Mouse (Mus musculus): ENCODE data around the gene Rph3al. TPM values are rescaled to one million over a fixed set of nuclear protein-coding genes. Genes with fewer than 3 reads are reported as not detected.

The Rph3al gene
- total RNA-seq, 1 experiment: 0.71 TPM

DNA sequence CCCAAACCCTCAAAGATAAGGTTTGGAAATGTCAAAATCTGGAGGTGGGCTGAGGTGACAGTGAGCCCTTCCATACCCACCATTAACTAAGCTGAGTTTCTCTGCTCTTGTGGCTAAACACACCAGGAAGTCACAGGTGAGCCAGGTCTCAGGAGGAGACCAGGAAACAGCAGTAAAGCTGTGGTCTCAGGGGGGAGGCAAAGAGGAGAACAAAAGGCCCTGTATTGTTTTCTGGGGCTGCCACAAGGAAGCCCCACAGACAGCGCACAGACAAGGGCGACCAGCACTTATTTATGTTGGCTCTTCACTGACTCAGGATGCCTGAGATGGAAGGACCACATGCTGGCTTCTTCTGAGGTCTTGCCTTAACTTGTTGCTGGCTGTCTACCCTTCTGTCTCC, 42.2 kb upstream of the Rph3al start:
- Histone ChIP-seq H3K9ac (ENCODE audit: insufficient read depth, low read depth, low read length, poor library complexity, severe bottlenecking) (no peak overlapping the region), H3K9me3 (ENCODE audit: control insufficient read depth, insufficient read depth, low read depth, low read length) (no peaks in the 10 kb centered on the region), H3K4me3 (ENCODE audit: insufficient read depth in 1 of 2, low read depth in 1 of 2, low read length in 2 of 2, poor library complexity in 1 of 2, severe bottlenecking in 1 of 2) (no peak overlapping the region), H3K27ac (ENCODE audit: insufficient read depth, low read depth, low read length, poor library complexity, severe bottlenecking) (no peak overlapping the region), H3K4me1 (ENCODE audit: control insufficient read depth in 2 of 2, insufficient read depth in 2 of 2, low read length in 2 of 2, poor library complexity in 1 of 2) (no peaks in the 10 kb centered on the region), H3K36me3 (ENCODE audit: control insufficient read depth, insufficient read depth, low read length, poor library complexity, severe bottlenecking) (no peaks in the 10 kb centered on the region)
- TF ChIP-seq MAFK (IDR thresholded peaks at IDR 0.05; ENCODE audit: insufficient read depth, low read depth, low read length) (no peak), ZNF384 (IDR thresholded peaks at IDR 0.05; ENCODE audit: low read depth, low read length) (no peak), CHD2 (IDR thresholded peaks at IDR 0.05; ENCODE audit: low read depth, low read length) (no peak), HCFC1 (IDR thresholded peaks at IDR 0.05; ENCODE audit: borderline replicate concordance, insufficient read depth, low read length) (no peak), ZC3H11A (IDR thresholded peaks at IDR 0.05; ENCODE audit: borderline replicate concordance, low read depth, low read length) (no peak)
- in situ Hi-C loops (cut with MboI; ENCODE audit: low sequenced_read_pairs in 2 of 2, unreplicated experiment in 2 of 2): no loop called here
- DNase-seq (ENCODE audit: low read depth, low spot score): no peak

DNA sequence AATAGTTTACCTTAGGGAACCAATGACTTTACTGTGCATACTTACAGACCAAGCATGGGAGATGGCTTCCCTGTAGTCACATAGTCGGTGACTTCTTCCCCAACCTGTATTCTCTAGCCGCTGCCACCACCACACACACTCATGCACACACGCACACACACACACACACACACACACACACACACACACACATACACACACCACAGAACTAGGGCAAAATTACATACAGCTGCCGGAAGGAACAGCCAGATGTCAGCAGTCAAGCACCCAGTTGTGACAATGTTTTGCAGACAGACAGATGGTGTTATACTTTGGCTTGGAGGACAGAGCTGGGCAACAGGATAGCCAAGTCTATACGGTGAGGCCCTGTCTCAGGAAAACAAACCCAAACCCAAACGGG, 39.8 kb upstream of the Rph3al start:
- H3K4me1 ChIP-seq (ENCODE audit: control insufficient read depth in 2 of 2, insufficient read depth in 2 of 2, low read length in 2 of 2, poor library complexity in 1 of 2): no peaks in the 10 kb centered on the region
- H3K4me3 ChIP-seq (ENCODE audit: insufficient read depth in 1 of 2, low read depth in 1 of 2, low read length in 2 of 2, poor library complexity in 1 of 2, severe bottlenecking in 1 of 2): no peak overlapping the region
- H3K27ac ChIP-seq (ENCODE audit: insufficient read depth, low read depth, low read length, poor library complexity, severe bottlenecking): no peak overlapping the region
- TF ChIP-seq MAFK (IDR thresholded peaks at IDR 0.05; ENCODE audit: insufficient read depth, low read depth, low read length): no peak
- DNase-seq (ENCODE audit: low read depth, low spot score): no peak
- H3K36me3 ChIP-seq (ENCODE audit: control insufficient read depth, insufficient read depth, low read length, poor library complexity, severe bottlenecking): no peaks in the 10 kb centered on the region
- no peak overlapping the region for H3K9ac ChIP-seq (ENCODE audit: insufficient read depth, low read depth, low read length, poor library complexity, severe bottlenecking)
- in situ Hi-C loops (cut with MboI; ENCODE audit: low sequenced_read_pairs in 2 of 2, unreplicated experiment in 2 of 2): no loop called here
- H3K9me3 ChIP-seq (ENCODE audit: control insufficient read depth, insufficient read depth, low read depth, low read length): no peaks in the 10 kb centered on the region

GRCm38 (mm10) chr11:75976748-75977147, 38.5 kb upstream of the Rph3al start:
- Histone ChIP-seq H3K9me3 (ENCODE audit: control insufficient read depth, insufficient read depth, low read depth, low read length) (no peaks in the 10 kb centered on the region), H3K4me3 (ENCODE audit: insufficient read depth in 1 of 2, low read depth in 1 of 2, low read length in 2 of 2, poor library complexity in 1 of 2, severe bottlenecking in 1 of 2) (no peak overlapping the region), H3K36me3 (ENCODE audit: control insufficient read depth, insufficient read depth, low read length, poor library complexity, severe bottlenecking) (no peaks in the 10 kb centered on the region), H3K27ac (ENCODE audit: insufficient read depth, low read depth, low read length, poor library complexity, severe bottlenecking) (no peak overlapping the region), H3K9ac (ENCODE audit: insufficient read depth, low read depth, low read length, poor library complexity, severe bottlenecking) (no peak overlapping the region), H3K4me1 (ENCODE audit: control insufficient read depth in 2 of 2, insufficient read depth in 2 of 2, low read length in 2 of 2, poor library complexity in 1 of 2) (no peaks in the 10 kb centered on the region)
- TF ChIP-seq MAFK (IDR thresholded peaks at IDR 0.05; ENCODE audit: insufficient read depth, low read depth, low read length): no peak
- no peak for TF ChIP-seq ZNF384 (IDR thresholded peaks at IDR 0.05; ENCODE audit: low read depth, low read length)
- TF ChIP-seq HCFC1 (IDR thresholded peaks at IDR 0.05; ENCODE audit: borderline replicate concordance, insufficient read depth, low read length): no peak
- TF ChIP-seq CHD2 (IDR thresholded peaks at IDR 0.05; ENCODE audit: low read depth, low read length): no peak
- TF ChIP-seq ZC3H11A (IDR thresholded peaks at IDR 0.05; ENCODE audit: borderline replicate concordance, low read depth, low read length): no peak
- in situ Hi-C loops (cut with MboI; ENCODE audit: low sequenced_read_pairs in 2 of 2, unreplicated experiment in 2 of 2): no loop called here
- no peak for DNase-seq (ENCODE audit: low read depth, low spot score)

- Histone ChIP-seq H3K9ac (ENCODE audit: insufficient read depth, low read depth, low read length, poor library complexity, severe bottlenecking) (no peak overlapping the region), H3K9me3 (ENCODE audit: control insufficient read depth, insufficient read depth, low read depth, low read length) (no peaks in the 10 kb centered on the region), H3K4me1 (ENCODE audit: control insufficient read depth in 2 of 2, insufficient read depth in 2 of 2, low read length in 2 of 2, poor library complexity in 1 of 2) (no peaks in the 10 kb centered on the region), H3K36me3 (ENCODE audit: control insufficient read depth, insufficient read depth, low read length, poor library complexity, severe bottlenecking) (no peaks in the 10 kb centered on the region), H3K27ac (ENCODE audit: insufficient read depth, low read depth, low read length, poor library complexity, severe bottlenecking) (no peak overlapping the region), H3K4me3 (ENCODE audit: insufficient read depth in 1 of 2, low read depth in 1 of 2, low read length in 2 of 2, poor library complexity in 1 of 2, severe bottlenecking in 1 of 2) (no peak overlapping the region)
- TF ChIP-seq HCFC1 (IDR thresholded peaks at IDR 0.05; ENCODE audit: borderline replicate concordance, insufficient read depth, low read length): no peak
- TF ChIP-seq ZNF384 (IDR thresholded peaks at IDR 0.05; ENCODE audit: low read depth, low read length): no peak
- TF ChIP-seq MAFK (IDR thresholded peaks at IDR 0.05; ENCODE audit: insufficient read depth, low read depth, low read length): no peak
- no peak for TF ChIP-seq CHD2 (IDR thresholded peaks at IDR 0.05; ENCODE audit: low read depth, low read length)
- no peak for TF ChIP-seq ZC3H11A (IDR thresholded peaks at IDR 0.05; ENCODE audit: borderline replicate concordance, low read depth, low read length)
- DNase-seq (ENCODE audit: low read depth, low spot score): no peak
- in situ Hi-C loops (cut with MboI; ENCODE audit: low sequenced_read_pairs in 2 of 2, unreplicated experiment in 2 of 2): no loop called here
These were observed 35.8 kb upstream of the Rph3al start for GRCm38 (mm10) chr11:75973988-75974387.

DNA sequence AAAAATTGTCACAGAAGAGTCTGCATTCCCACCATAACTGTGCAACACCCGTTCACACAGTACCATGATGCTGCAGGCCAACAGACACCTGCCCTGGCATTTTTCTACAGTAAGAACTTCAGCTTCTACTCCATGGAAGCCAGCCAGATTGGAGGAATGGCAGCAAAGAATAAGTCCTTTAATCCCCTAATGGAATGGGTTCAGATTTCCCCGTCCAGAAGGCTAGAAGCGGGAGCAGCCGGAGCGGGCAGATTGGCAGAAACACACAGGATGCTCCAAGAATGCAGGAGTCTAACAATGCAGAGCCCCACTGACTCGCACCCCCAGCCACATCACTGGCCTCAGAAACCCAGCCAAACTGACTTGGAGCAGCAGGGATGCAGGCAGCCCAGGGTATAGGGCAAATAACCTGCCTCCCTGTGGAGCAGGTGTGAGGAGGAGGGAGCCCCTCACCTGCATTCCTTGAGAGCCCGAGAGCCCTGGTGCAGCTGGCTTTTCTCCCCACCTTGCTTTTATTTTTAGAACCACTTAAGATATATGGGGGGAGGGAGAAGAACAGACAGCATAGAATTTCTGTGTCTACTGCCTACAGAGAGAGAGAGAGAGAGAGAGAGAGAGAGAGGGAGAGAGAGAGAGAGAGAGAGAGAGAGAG, 34.8 kb upstream of the Rph3al start:
- Histone ChIP-seq H3K27ac (ENCODE audit: insufficient read depth, low read depth, low read length, poor library complexity, severe bottlenecking) (no peak overlapping the region), H3K4me1 (ENCODE audit: control insufficient read depth in 2 of 2, insufficient read depth in 2 of 2, low read length in 2 of 2, poor library complexity in 1 of 2) (no peaks in the 10 kb centered on the region), H3K9ac (ENCODE audit: insufficient read depth, low read depth, low read length, poor library complexity, severe bottlenecking) (no peak overlapping the region), H3K36me3 (ENCODE audit: control insufficient read depth, insufficient read depth, low read length, poor library complexity, severe bottlenecking) (no peaks in the 10 kb centered on the region), H3K9me3 (ENCODE audit: control insufficient read depth, insufficient read depth, low read depth, low read length) (no peaks in the 10 kb centered on the region), H3K4me3 (ENCODE audit: insufficient read depth in 1 of 2, low read depth in 1 of 2, low read length in 2 of 2, poor library complexity in 1 of 2, severe bottlenecking in 1 of 2) (no peak overlapping the region)
- in situ Hi-C loops (cut with MboI; ENCODE audit: low sequenced_read_pairs in 2 of 2, unreplicated experiment in 2 of 2): no loop called here
- no peak for DNase-seq (ENCODE audit: low read depth, low spot score)
- TF ChIP-seq MAFK (IDR thresholded peaks at IDR 0.05; ENCODE audit: insufficient read depth, low read depth, low read length) (no peak), ZNF384 (IDR thresholded peaks at IDR 0.05; ENCODE audit: low read depth, low read length) (no peak), ZC3H11A (IDR thresholded peaks at IDR 0.05; ENCODE audit: borderline replicate concordance, low read depth, low read length) (no peak)
